Mouse (Mus musculus) adrenal gland, postnatal 4 days (tissue): ENCODE results near the gene Gm10160. TPM values are rescaled to one million over a fixed set of nuclear protein-coding genes. Genes with fewer than 3 reads are reported as not detected.
"Not testable (repeated sequence)": the region's sequence is repeated elsewhere in the genome, so short reads cannot be mapped to it uniquely, and the experiment has no call there.

ENCODE experiments used
- DNase-seq, 2 experiments: peaks; one replicate each; pipeline ENCODE4 v3.0.0; 2021 to 2022; ENCODE audit warnings: low spot score in 2 of 2, mixed read lengths in 2 of 2
- total RNA-seq, 2 experiments: library from RNA; stranded (reverse); gene quantifications; 2 replicates each; pipeline ENCODE4 v1.2.3; 2021

The Gm10160 gene
- total RNA-seq, 2 experiments from 2014 or later = not detected

DNA sequence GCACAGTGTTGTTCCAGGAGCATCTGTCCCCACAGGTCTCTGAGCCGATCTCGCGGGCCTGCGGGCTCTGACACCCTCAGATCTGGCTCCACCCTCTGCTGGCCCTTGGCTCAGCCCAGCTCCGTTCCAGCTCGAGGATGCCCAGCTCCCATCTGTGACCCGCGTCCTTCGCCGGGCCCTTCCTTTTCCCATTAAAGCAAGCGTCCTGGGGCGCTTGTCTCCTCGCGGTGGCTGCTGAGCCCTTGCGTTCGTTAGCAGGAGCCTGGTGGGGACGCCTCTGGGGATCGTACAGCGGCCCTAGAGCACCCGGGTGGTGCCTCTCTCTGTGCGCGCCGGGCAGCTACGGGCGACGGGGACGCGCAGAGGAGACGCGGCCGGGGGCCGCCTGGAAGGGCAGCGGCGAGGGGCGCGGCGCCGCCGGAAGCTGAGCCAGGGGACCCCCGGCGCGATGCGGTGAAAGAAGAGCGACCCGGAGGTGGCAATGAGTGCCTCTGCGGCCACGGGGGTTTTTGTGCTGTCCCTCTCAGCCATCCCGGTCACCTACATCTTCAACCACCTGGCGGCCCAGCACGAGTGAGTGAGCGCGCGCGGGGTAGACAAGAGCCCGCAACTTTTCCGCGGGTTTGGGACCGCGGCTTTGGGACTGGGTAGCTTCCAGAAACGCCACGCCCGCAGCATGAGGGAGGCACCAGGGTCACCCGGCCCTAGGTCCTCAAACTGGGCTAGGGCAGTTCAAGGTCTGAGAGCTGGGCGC lies 3.6 kb upstream of the Gm10160 start, which contains the start of gene Tm6sf1:
Tm6sf1 (plus strand) TSS at position 34 of the 754 bp plus-strand sequence.
- DNase-seq = no peak

- no peak for DNase-seq
These were observed 2.6 kb upstream of the Gm10160 start for GRCm38 (mm10) chr7:81858236-81858635.

DNA sequence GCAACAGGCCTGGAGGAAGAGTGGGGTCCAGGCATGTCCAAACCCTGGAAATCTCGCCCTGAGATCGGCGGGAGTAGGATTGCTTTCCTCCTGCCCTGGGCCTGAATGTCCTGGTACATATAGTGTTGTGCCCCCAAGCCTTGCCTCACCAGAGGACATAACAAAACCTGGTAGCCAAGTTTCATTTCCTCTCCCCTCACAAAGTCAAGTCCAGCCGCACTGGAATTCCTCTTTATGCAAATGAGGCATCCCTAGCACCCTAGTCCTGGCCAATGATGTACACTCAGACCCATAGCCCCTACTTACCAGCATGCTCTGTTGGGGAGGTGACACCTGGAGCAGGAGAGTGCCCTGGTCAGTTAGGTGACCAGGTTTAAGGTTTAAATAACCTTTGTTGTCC lies 627 bp upstream of the Gm10160 start:
- no peak for DNase-seq

GRCm38 (mm10) chr7:81854568-81855307 lies 856 bp downstream of the Gm10160 start:
- DNase-seq = no peak

DNA sequence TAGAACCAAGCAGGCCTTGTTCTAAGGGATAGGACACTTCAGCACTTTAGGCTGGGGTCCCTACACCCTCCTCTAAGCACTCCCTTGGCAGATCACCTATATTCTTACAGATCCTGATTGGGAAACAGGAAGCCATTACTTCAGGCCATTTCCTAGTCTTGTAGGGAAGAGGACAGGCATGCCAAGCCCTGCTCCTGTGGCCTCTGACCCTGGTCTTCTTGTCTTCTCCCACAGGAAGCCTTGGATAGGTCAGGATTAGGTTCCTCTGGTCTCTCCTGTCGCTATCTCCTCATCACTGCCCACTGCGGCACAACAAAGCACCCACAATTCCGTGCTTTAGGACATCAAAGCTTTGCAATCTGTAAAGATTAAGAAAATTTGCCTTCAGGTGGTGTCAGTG lies 3.9 kb downstream of the Gm10160 start:
- DNase-seq = no peak

DNA sequence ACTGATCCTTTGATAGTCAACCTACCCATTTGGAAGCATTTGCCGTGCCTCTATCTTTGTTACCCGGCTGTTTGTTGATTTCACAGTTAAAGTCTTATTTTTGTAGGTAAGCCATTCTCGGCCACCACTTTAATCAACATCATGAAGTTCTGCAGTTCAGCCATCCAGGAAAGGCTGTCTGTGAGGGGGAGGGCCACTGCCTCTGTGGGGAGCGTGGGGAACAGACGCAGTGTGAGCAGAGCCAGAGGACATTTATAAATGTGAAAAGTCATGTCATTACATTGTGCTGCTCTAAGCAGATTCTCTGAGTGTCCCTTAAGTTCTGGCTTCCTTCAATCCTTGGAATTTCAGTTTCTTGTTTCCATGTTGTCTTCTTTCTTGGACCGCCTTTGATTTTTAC lies 5.4 kb downstream of the Gm10160 start:
- no peak for DNase-seq

DNA sequence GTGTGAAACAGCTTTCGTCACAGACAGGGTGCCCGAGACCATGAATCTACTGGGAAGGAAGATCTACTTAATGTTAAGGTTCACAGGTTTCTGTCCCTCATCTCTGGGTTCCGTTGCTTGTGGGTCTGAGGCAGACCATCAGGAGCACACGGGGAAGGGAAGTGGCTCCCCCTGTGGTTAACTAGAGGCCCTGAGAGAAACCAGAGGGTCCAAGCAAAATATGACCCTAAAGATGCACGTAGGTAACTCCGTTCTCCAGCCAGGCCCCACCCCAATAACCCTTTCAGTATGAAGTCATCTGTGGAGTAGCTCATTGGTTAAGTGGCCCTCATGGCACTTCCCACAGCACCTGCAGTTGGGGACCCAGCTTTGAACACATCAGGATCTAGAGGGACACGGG lies 6.0 kb downstream of the Gm10160 start:
- no peak for DNase-seq

- DNase-seq = no peak
These were observed 6.4 kb downstream of the Gm10160 start for GRCm38 (mm10) chr7:81849214-81849613.

- DNase-seq = no peak
These were observed 7.8 kb downstream of the Gm10160 start for GRCm38 (mm10) chr7:81847777-81848176.

DNA sequence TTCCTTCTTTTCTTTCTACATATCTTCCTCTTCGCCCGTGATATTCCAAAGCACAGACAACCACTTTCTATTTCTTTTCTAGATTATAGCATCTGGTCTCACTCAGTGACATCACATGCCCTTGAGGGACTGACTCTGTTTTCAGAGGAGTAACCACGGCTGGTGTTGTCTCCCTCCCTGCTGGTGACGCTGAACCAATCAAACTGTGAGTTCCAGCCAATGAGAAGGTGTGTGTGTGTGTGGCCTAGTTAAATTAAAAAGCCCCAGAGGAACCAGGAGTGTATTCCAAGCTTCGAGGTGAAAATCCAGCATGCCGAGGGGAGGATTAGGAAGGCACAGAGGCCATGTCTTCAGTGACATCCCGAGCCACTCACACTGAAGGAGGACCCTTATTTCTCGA lies 8.6 kb downstream of the Gm10160 start:
- DNase-seq = no peak

- no peak for DNase-seq
These were observed 9.6 kb downstream of the Gm10160 start for GRCm38 (mm10) chr7:81846008-81846407.

DNA sequence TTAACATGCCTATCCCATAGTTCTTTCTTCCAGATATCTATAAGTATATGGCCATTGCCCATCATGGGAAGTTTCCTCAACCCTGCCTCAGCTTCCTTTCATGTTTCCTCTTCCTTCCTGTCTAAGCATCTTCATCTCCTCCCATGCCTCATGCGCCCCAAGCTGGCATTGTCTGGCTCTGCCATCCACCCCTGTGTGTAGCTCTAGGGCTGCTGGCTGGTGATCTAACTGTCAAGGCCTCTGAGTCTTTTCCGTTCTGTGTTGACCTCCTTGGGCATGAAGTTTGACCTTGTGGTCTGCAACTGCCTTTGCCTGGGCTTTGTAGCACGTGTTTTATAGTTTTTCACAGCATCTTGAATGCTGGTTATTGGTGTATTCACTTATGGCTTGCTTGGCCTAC lies 10.3 kb downstream of the Gm10160 start:
- DNase-seq = no peak

DNA sequence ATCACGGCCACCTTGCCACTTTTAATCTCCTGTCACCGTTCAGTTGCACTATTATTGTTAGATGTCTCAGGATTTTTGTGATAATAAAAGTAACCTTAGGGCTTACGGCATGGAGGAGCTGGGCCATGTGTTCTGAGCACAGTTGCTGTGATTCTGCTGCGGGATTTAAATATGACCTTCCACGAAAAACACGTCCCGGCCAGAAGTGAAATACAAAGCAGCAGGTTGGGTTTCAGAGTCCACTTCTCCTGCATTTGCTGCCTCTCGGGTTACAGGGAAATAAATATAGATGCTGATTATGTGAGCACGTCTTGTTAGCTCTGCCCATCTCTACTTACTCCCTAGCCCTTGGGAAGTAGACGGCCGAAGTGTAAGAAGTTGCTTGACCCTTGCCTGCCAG lies 10.8 kb downstream of the Gm10160 start:
- no peak for DNase-seq

- no peak for DNase-seq
These were observed 11.7 kb downstream of the Gm10160 start for GRCm38 (mm10) chr7:81843903-81844302.

DNA sequence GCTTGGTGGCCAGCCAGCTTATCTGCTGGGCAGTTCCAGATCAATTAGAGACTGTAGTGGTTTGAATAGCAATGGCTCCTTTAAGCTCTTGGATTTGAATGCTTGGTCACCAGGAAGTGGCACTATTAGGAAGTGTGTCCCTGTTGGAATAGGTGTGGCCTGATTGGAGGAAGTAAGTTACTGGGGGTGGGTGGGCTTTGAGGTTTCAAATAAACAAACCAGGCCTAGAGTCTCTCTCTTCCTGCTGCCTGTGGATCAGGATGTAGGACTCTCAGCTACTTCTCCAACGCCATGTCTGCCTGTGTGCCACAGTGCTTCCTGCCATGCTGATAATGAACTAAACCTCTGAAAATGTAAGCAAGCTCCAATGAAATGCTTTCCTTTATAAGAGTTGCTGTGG lies 12.6 kb downstream of the Gm10160 start:
- DNase-seq = no peak

GRCm38 (mm10) chr7:81842141-81842540 lies 13.5 kb downstream of the Gm10160 start:
- no peak for DNase-seq

DNA sequence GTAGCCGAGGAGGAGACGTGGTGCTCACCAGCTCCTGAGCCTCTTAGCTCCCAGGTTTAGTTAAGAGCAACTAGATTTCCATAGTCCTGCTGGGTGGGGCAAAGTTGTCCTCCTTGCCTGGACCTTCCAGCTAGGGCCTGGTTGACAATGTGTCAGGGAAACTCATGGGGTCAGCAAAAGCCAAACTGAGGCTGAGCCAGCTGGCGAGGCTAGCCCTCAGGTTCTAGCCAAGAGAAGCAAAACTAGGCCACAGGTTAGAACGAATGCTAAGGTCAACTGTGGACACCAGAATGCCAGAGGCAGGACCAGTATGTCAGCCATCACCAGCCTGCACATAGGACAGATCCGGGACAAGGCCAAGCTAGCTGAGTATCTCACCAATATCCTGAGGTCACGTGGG lies 14.2 kb downstream of the Gm10160 start:
- DNase-seq = no peak

- DNase-seq = no peak
These were observed 14.9 kb downstream of the Gm10160 start for GRCm38 (mm10) chr7:81840661-81841181.

GRCm38 (mm10) chr7:81839746-81840145 lies 15.8 kb downstream of the Gm10160 start:
- DNase-seq = no peak

- not testable (repeated sequence) for DNase-seq
These were observed 17.8 kb downstream of the Gm10160 start for GRCm38 (mm10) chr7:81837771-81838170.

GRCm38 (mm10) chr7:81835430-81835829 lies 20.2 kb downstream of the Gm10160 start:
- no peak for DNase-seq

DNA sequence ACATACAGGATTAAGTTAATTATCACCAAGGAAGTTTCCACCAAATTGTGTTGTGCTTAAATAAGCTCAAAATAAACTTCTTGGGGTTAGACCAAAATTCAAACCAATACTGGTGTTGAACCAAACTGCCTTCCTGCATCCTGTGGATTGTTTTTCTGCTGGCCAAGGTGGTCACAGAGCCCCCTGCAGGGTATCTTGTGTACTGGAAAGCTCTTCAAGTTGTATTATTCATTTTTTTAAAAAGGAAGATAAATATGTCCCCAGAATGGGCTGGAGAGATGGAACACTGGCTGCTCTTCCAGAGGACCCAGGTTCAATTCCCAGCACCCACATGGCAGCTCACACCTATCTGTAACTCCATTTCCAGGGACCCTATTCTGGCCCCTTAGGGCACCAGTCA lies 20.7 kb downstream of the Gm10160 start:
- DNase-seq = no peak
